Mouse (Mus musculus) kidney, embryonic 16.5 days (tissue): ENCODE results near the gene Repin1. TPM values are rescaled to one million over a fixed set of nuclear protein-coding genes. Genes with fewer than 3 reads are reported as not detected.
"Not testable (repeated sequence)": the region's sequence is repeated elsewhere in the genome, so short reads cannot be mapped to it uniquely, and the experiment has no call there.

Experiments used
- ATAC-seq: fragments of 200-750 bp; cut with Nextera tagmentation; 2 replicates; pipeline ENCODE4 v1.8.0; 2017; ENCODE audit warnings: moderate TSS enrichment; ENCODE audit not compliant: low FRiP score, low TSS enrichment
- H3K27ac ChIP-seq: fragments of 300-500 bp; sonication (generic); 2 replicates; pipeline ENCODE4 v1.5.1; 2014; ENCODE audit warnings: low read length
- H3K27me3 ChIP-seq: fragments of 300-500 bp; sonication (generic); 2 replicates; pipeline ENCODE4 v1.6.1; 2014; ENCODE audit warnings: low read length, control low read depth, mixed read lengths; ENCODE audit not compliant: insufficient read depth
- H3K36me3 ChIP-seq: fragments of 300-500 bp; sonication (generic); 2 replicates; pipeline ENCODE4 v1.6.1; 2014; ENCODE audit warnings: low read length, control low read depth, mixed read lengths; ENCODE audit not compliant: insufficient read depth
- H3K4me1 ChIP-seq: fragments of 300-500 bp; sonication (generic); 2 replicates; pipeline ENCODE4 v1.6.1; 2014; ENCODE audit warnings: low read length, control low read depth, mixed read lengths; ENCODE audit not compliant: insufficient read depth
- H3K4me2 ChIP-seq: fragments of 300-500 bp; sonication (generic); replicated peaks from 2 replicates; pipeline ENCODE4 v1.6.1; 2014; ENCODE audit warnings: low read depth, low read length
- H3K4me3 ChIP-seq: fragments of 300-500 bp; sonication (generic); 2 replicates; pipeline ENCODE4 v1.5.1; 2014; ENCODE audit warnings: mild to moderate bottlenecking, low read length
- H3K9ac ChIP-seq: fragments of 300-500 bp; sonication (generic); replicated peaks from 2 replicates; pipeline ENCODE4 v1.6.1; 2014; ENCODE audit warnings: low read length
- H3K9me3 ChIP-seq: fragments of 300-500 bp; sonication (generic); 2 replicates; pipeline ENCODE4 v1.6.1; 2016; ENCODE audit warnings: low read length, control low read depth
- WGBS: fragments of 180-500 bp; shearing (Covaris S2); extraction: QIAGEN DNeasy Blood & Tissue Kit; methylation state at CpG from one replicate; pipeline ENCODE4 v1.1.7; 2014; 5-methylcytosine and 5-hydroxymethylcytosine counted together
- polyA plus RNA-seq: library from polyadenylated mRNA; unstranded; fragments of >200 nt; fragmentation: Nextera tagmentation; extraction: Ambion mirVana; gene quantifications from 2 replicates; pipeline ENCODE4 v1.2.1, GENCODE M21; 2015

The Repin1 gene
- polyA plus RNA-seq, 1 experiment from 2014 or later: 52.9 TPM

DNA sequence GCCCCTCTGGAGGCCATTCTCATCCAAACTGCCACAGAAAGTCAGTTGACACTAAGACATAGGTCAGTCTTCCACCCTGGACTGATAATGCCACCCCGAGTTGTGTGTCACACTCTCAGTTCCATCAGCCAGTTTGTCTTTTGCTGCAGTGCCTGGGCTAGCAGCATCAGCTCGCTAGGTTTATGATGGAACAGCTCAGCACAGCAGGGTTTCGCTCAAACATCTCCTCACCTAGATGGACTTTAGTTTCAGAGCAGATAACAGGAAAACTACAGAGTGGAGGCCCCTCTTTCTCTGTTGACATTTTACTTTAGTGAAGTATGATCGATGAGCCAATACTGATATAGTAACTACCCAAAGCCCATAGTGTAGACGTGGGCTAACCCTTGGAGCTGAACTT is 21.1 kb downstream of the Repin1 start:
- H3K9ac ChIP-seq: no peak overlapping the region
- no peaks in the 10 kb centered on the region for H3K27me3 ChIP-seq
- no peaks in the 10 kb centered on the region for H3K9me3 ChIP-seq
- WGBS: 96% methylated on average over 5 of the region's 5 CpGs
- no peaks in the 10 kb centered on the region for H3K4me1 ChIP-seq
- H3K4me3 ChIP-seq: no peak overlapping the region
- ATAC-seq: no peak
- H3K36me3 ChIP-seq: peaks cover 22% of the 10 kb centered on the region
- H3K27ac ChIP-seq: no peak overlapping the region
- H3K4me2 ChIP-seq: no peak overlapping the region

DNA sequence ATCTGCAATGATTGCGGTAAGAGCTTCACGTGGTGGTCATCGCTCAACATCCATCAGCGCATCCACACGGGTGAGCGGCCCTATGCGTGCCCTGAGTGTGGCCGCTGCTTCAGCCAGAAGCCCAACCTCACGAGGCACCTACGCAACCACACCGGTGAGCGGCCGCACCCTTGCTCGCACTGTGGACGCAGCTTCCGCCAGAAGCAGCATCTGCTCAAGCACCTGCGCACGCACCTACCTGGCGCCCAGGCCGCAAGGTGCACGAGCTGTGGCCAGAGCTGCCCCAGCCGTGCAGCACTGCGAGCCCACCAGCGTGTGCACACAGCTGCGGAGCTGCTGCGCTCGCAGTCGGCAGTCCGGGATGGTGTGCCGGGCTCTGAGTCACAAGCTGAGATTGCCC is 26.3 kb downstream of the Repin1 start:
- Histone ChIP-seq H3K36me3 (peaks cover 26% of the 10 kb centered on the region), H3K4me3 (no peak overlapping the region), H3K4me1 (no peaks in the 10 kb centered on the region), H3K27ac (no peak overlapping the region), H3K9me3 (no peaks in the 10 kb centered on the region), H3K27me3 (no peaks in the 10 kb centered on the region), H3K4me2 (no peak overlapping the region), H3K9ac (no peak overlapping the region)
- no peak for ATAC-seq
- 91% methylated on average over 30 of the region's 30 CpGs for WGBS

DNA sequence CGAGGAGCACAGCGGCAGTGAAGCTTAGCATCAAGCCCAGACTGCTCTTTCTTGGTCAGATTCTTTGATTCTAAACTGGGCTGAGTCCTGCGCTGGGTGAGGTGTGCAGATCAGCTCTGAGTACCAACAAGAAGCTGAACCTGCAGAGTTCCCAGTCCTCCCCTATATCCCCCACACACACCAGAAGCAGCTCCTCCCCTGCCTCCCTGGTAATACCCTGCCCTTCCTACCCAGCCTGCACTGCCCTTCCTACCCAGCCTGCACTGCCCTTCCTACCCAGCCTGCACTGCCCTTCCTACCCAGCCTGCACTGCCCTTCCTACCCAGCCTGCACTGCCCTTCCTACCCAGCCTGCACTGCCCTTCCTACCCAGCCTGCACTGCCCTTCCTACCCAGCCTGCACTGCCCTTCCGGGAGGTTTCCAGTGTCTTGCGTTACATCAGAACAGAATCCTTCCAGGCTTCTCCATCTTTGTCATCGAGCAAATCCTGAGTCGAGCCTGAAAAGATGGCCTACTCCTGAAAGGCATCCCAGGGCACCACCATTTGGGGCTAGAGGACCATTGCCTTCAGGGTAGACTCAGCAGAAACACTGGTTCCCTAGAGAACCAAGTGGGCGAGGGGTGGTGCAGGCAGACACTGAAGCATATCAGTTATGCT is 28.6 kb downstream of the Repin1 start:
- not testable (repeated sequence) for H3K4me1 ChIP-seq, H3K4me2 ChIP-seq, H3K27ac ChIP-seq, H3K9me3 ChIP-seq, H3K27me3 ChIP-seq, H3K4me3 ChIP-seq, ATAC-seq, H3K9ac ChIP-seq
- peaks cover 26% of the 10 kb centered on the region for H3K36me3 ChIP-seq
- WGBS: 83% methylated on average over 8 of the region's 8 CpGs

DNA sequence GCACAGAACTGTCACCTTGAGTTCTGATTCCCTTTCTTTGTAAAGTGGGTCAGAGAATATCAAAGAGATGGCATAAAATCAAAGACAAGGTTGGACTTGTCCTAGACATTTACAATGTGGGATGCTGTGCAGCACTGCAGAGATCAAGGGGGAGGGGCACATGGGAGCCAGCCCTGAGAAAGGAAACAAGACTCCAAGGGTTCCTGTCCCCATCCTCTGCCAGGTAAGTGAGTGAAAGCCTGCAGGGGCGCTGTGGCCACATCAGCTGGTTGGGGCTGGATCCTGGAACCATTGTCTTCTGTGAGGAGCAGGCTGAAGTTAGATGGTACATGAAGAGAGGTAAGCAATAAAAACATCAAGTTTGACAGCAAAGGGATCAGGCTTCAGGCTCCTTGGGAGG is 29.8 kb downstream of the Repin1 start:
- Histone ChIP-seq H3K4me1 (peaks cover 3% of the 10 kb centered on the region), H3K27me3 (peaks cover 4% of the 10 kb centered on the region; the same call in 1 of the 2 replicates), H3K27ac (no peak overlapping the region), H3K9me3 (no peaks in the 10 kb centered on the region), H3K4me3 (no peak overlapping the region), H3K4me2 (no peak overlapping the region), H3K36me3 (peaks cover 22% of the 10 kb centered on the region), H3K9ac (no peak overlapping the region)
- WGBS: 37% methylated on average over 1 of the region's 1 CpGs
- no peak for ATAC-seq

DNA sequence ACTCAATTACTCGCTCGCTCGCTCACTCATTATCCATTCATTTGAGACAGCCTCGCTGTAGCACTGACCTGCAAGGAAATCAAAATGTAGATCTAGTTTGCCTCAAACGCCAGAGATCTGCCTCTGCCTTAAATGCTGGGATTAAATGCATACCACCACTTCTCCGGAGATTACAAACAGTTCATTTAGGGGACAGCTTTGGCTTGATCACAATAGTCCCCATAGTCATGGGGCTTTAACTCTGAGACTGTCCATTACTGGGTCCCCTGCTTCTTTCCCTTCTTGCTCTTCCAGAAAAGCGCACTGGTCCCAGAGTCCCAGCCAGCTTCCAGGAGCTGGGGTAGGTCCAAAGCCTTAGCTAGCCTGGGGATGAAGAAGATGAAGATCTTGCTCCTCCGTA is 32.8 kb downstream of the Repin1 start, which contains the start of gene AI854703:
Gene AI854703, plus strand, starts transcription at position 301 of the 400 bp plus-strand sequence.
- peak within 1 kb of the TSS; percentile 72 for H3K9ac ChIP-seq
- peak within 1 kb of the TSS; percentile 57 for H3K4me3 ChIP-seq
- 26% methylated on average over 8 of the region's 8 CpGs for WGBS
- H3K27me3 ChIP-seq: peaks cover 4% of the 10 kb centered on the region; the same call in 1 of the 2 replicates
- H3K36me3 ChIP-seq: no peaks in the 10 kb centered on the region
- peaks cover 18% of the 10 kb centered on the region for H3K4me1 ChIP-seq
- ATAC-seq: no peak
- no peaks in the 10 kb centered on the region for H3K9me3 ChIP-seq
- H3K27ac ChIP-seq: peak within 1 kb of the TSS; percentile 59
- peak within 1 kb of the TSS; percentile 82 for H3K4me2 ChIP-seq

DNA sequence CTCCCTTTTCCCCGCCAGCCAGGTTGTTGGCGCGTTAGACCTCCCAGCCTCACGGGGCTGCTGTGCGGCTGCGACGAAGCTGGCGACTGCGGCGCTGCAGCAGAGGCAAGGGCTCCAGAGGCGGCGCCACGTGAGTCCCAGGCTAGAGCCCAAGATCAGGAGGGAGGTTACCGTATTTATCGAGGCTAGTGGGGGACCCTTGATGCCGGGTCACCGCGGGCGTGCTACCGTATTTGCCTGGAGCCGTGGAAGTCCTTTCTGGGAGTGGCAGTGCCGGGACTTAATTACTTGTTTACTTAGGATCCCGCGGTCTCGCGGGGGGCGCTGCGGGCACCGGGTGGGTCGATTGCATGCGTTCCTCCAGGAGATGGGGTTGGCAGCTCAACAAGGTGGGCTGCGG is 33.3 kb downstream of the Repin1 start:
- H3K27me3 ChIP-seq: peaks cover 4% of the 10 kb centered on the region; the same call in 1 of the 2 replicates
- peak overlapping the region; percentile 82 for H3K4me2 ChIP-seq
- peak overlapping the region; percentile 72 for H3K9ac ChIP-seq
- peak overlapping the region; percentile 57 for H3K4me3 ChIP-seq
- no peak for ATAC-seq
- H3K27ac ChIP-seq: peak overlapping the region; percentile 59
- no peaks in the 10 kb centered on the region for H3K9me3 ChIP-seq
- WGBS: under 1% methylated on average over 32 of the region's 32 CpGs
- no peaks in the 10 kb centered on the region for H3K36me3 ChIP-seq
- H3K4me1 ChIP-seq: peaks cover 18% of the 10 kb centered on the region

DNA sequence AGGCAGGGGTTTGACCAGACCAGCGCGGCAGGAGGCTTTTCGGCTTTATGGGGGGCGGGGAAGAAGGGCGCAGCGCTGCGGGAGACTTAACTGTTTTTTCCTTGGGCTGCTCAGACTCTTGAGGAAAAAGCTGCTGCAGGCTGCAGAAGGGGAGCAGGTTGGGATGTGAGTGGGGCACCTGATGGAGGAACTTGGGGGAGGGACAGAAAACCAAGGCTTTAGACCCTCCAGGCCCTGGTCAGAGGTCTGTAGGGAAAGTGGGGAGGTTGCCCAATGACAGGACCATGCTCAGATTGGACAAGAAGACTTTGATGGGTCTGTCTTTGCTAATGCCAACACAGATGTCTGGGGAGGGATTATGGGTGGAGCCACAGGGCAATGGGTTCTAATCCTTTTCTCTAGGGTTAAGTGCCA is 33.8 kb downstream of the Repin1 start:
- under 1% methylated on average over 7 of the region's 7 CpGs for WGBS
- Histone ChIP-seq H3K9ac (peak overlapping the region; percentile 72), H3K27ac (peak overlapping the region; percentile 59)

DNA sequence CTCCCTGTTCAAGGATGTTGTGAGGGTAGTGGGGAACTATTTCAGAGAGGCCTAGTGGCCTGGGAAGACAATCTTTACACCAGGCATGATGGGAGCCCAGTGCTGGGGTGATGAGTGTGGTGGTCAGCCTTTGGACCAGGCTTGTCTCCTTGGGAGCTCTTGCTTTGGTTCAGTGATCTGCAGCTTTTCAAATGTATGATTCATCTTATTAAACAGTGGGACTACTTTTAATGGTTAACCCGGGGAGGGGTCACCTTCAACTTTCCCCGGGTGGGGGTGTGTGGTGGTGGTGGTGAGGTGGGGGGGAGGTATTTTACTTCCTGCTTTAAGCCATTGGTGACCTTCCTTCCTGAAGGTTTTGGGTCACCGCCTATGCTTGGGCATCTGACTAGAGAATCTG is 34.7 kb downstream of the Repin1 start:
- Histone ChIP-seq H3K4me2 (0 out of 2 replicates have a peak overlapping the region, but pooled peaks have one; percentile 92), H3K9me3 (no peaks in the 10 kb centered on the region), H3K4me1 (peaks cover 18% of the 10 kb centered on the region), H3K27me3 (peaks cover 4% of the 10 kb centered on the region; the same call in 1 of the 2 replicates), H3K36me3 (no peaks in the 10 kb centered on the region), H3K9ac (peak overlapping the region; percentile 69; the same call in 1 of the 2 replicates), H3K27ac (peak overlapping the region; percentile 84), H3K4me3 (no peak overlapping the region)
- peak; percentile 69 for ATAC-seq
- WGBS: 62% methylated on average over 3 of the region's 3 CpGs

More for the DNA sequence above, 33.8 kb downstream of the Repin1 start:
- no peak for ATAC-seq
- Histone ChIP-seq H3K9me3 (no peaks in the 10 kb centered on the region), H3K36me3 (no peaks in the 10 kb centered on the region), H3K4me3 (peak overlapping the region; percentile 57), H3K4me1 (peaks cover 18% of the 10 kb centered on the region), H3K4me2 (peak overlapping the region; percentile 82), H3K27me3 (peaks cover 4% of the 10 kb centered on the region; the same call in 1 of the 2 replicates)

DNA sequence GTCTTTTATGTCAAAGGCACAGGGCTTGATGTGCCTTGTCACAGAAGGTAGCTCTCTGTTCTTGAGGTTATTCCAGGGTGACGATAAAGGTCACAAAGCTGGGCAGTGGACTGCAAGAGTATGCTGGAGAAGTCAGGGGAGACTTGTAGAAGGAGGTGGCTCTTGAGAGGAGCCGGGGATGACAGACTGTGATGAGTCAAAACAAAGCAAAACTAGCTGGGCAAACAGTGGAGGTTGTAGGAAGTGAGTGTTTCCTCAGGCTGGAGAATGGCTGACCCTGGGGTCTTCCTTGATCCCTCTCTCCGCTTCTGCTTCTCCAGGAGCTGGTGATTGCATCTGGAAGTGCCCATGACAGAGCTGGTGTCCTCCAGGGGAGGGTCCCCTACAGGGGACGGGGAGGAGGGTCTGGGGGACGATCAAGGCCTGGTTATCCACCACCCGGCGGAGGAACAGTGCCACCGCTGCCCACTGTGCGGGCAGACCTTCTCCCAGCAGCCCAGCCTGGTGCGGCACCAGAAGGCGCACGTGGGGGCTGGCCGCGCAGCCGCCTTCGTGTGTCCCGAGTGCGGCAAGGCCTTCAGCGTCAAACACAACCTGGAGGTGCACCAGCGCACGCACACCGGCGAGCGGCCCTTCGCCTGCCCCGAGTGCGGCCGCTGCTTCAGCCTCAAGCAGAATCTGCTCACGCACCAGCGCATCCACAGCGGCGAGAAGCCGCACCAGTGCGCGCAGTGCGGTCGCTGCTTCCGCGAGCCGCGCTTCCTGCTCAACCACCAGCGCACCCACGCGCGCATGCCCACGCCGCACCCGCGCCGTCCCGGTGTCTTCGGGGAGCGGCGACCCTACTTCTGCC is 35.4 kb downstream of the Repin1 start:
- Histone ChIP-seq H3K4me1 (peaks cover 18% of the 10 kb centered on the region), H3K36me3 (no peaks in the 10 kb centered on the region), H3K27me3 (peaks cover 4% of the 10 kb centered on the region; the same call in 1 of the 2 replicates), H3K9ac (peak overlapping the region; percentile 69), H3K27ac (peak overlapping the region; percentile 84), H3K9me3 (no peaks in the 10 kb centered on the region), H3K4me3 (peak overlapping the region; percentile 48), H3K4me2 (peak overlapping the region; percentile 92)
- WGBS: 5% methylated on average over 53 of the region's 54 CpGs
- ATAC-seq: peak; percentile 21; the same call in 1 of the 2 replicates
